Mouse (Mus musculus): ENCODE data around the gene Naa16.

Gene Naa16

DNA sequence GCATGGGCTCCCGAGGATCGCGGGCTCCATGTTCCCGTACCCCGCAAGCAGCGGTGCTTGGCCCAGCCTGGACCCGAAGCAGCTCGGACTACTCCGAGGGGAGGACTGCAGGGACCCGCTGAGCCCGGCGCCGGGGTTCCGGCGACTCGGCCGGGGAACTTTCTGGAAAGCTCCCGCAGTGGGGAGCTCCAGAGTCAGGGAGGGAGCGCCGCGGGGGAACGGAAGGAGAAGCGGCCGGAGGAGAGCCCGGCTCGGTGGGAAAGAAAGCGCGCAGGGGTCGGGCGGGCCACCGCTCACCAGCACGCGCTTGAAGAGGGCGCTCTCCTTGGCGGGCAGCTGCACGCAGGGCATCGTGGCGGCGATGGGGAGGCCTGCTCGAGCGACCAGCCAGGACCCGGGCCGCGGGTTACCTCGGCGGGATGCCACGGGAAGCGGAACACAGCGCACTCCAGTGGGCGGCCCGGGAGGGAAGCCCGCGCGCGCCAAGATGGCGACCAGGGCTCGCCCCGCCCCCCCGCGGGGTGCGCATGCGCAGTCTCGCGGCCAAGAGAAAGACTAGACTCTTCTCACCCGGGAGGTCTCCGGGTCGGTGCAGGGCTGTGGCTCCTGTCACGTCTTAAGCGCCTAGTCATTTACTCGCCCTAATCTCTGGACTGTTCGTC lies at the start of gene Naa16:
Gene Naa16, minus strand, starts transcription at position 514 of the 662 bp plus-strand sequence.
- peak; percentile 98 for DNase-seq

DNA sequence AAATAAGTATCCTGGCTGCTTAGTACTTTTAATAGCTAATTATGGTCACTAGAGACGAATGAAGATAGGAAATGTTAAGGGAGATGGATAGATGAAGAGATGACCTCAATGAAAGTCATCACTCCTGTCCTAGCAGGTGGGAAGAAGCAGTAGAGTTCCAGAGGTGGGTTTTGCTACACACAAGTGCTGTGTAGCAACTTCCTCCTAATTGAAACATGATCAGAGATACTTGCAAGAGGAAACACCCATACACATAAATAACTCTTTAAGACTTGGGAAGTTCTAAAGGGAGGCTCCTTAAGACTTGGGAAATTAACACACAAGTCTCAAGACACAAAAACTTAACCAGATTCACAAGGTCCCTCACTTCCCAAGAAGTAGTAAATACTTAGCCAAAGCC lies 43.5 kb upstream of the Naa16 start:
- DNase-seq: no peak

DNA sequence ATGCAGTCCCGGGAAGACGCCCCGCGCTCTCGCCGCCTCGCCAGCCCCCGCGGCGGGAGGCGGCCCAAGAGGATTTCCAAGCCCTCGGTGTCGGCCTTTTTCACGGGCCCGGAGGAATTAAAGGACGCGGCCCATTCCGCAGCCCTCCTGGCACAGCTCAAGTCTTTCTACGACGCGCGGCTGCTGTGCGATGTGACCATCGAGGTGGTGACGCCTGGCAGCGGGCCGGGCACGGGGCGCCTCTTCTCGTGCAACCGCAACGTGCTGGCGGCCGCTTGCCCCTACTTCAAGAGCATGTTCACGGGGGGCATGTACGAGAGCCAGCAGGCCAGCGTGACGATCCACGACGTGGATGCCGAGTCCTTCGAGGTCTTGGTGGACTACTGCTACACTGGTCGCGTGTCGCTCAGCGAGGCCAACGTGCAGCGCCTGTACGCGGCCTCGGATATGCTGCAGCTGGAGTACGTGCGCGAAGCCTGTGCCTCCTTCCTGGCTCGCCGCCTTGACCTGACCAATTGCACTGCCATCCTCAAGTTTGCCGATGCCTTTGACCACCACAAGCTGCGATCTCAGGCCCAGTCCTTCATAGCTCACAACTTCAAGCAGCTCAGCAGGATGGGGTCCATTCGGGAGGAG lies 36.3 kb upstream of the Naa16 start:
- DNase-seq: peak; percentile 50 to 53

DNA sequence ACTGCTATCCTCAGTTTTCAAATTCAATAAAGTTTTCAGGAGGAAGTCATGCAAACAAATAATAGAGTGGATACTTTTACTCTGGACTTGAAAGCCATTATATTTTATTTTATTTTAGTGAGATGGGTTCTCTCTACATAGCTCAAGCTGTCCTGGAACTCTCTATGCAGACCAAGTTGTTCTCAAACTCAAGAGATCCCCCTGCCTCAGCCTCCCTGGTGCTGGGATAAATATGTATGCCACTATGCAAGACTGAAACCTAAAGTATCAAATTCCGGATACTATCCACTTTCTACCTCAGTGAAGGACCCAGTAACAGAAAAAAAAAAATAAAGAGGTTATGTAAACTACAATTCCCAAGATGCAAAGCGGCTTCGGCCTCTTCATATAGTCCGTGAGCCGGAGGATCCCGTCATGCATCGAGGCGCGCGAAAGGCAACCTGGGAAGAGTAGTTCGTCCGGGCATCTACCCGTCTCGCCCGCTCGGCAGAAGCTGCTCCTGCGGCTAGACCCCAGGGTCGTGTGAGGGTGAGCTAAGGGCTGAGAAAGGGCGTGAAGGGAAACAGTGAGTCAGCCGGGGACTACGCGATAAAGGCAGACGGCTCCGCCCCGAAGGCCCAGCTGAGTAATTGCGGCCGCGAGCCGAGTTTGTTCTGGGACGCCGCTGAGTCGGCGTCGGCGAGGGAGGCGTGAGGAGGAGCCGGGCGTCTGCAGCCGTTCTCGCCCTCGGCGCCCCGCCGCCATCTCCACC lies 35.6 kb upstream of the Naa16 start, which contains the start of gene Kbtbd7:
Gene Kbtbd7, plus strand, starts transcription at position 533 of the 751 bp plus-strand sequence.
- peak; percentile 92 to 95 for DNase-seq

DNA sequence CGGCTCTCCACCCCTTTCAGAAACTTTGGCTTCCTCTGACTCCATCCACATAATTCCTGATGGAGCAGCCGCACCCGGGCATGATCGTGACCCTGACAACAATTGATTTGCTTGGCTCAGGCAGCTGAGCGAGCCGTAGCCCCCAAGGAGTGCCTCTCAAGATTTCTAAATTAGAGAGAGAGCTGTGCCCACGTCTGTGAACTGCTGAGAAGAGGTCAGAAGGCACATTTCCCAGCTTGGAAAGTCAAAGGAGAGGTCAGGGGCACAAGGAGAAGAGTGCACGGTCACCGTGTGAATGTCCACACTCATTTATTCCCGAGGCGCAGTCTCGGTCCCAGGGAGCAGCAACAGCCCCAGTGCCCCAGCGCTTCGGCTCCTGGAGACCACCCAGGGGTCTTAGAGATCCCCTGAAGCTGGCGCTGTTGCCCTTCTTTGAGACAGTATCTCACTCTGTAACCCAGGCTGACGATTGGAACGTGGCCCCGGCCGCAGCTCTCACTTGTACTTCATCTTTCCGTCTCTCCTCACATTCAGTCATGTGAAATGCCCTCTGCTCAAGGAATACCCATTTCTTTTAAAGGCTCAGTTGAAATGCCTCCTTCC lies 29.6 kb upstream of the Naa16 start:
- peak in 1 of 2 experiments; percentile 28 for DNase-seq

DNA sequence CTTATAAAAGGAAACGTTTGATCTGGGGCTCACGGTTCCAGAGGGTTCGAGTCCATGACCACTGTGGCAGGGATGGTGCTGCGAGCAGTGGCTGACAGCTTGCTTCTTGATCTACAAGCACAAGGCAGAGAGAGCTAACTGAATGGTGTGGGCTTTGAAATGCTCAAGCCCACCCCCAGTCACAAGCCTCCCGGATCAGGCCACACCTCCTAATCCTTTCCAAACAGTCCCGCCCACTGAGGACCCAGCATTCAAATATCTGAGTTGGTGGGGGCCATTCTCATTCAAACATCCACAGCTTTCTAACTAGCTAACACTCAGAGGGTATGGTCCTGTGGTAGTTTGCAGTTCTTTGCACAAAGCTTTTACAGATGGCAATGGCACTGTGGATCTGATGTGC lies 22.5 kb upstream of the Naa16 start:
- DNase-seq: no peak

DNA sequence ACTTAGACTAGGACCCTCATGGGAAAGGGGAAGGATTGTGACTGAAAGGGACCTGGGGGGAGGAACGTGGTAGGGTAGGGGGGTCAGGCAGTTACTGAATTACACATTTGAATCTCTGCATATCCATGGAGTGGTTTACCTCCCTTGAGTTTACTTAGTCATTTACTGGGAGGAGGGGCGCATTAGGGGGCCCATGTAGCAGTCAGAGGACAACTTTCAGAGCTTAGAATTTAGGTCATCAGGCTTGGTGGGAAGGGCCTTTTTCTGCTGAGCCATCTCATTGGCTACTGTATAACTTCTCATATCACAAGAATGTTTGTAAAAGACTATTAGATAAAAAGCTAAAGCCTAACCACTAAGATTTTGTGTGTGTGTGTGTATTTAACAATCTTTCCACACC lies 20.1 kb upstream of the Naa16 start:
- DNase-seq: no peak

DNA sequence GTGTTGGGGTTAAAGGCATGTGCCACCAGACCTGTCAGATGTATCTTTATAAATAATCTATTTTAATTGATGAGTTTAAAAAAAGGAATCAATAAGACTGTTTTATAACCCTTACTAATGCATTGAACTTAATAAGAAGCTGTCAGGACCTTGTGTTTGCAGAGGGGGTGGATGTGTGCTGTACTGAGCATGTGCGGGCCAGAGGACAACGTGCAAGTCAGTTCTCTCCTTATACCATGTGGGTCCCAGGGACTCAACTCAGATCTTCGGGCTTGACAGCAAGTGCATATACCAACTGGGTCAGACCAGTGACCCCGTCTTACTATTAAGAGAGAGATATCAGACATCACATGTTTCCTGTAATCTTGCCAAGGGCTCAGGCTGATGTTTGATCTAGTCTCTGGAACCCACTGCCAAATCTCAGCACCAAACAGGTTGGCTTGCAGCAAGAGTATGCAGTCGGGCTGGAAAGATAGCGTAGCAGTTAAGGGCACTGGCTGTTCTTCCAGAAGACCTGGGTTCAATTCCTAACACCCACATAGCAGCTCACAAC lies 18.8 kb upstream of the Naa16 start:
- no peak for DNase-seq

DNA sequence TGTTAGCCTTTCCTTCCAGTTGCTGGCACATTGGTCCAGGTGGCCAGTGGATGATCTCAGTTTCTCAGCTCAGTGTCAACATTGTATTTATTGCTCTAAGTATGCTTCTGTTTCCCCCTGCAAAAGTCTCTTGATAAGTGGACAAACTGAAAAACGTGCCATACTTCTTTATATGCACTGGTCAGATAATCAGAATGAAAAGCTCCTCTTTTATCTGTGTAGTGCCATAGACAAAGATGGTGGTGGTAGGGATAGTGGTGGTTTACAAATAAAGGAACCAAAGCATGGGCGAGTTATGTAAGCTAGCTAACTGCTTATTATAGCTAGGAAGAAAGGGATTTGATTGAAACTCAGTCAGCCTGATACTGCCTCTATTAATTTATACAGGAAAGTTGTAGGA lies 17.1 kb upstream of the Naa16 start:
- DNase-seq: no peak

DNA sequence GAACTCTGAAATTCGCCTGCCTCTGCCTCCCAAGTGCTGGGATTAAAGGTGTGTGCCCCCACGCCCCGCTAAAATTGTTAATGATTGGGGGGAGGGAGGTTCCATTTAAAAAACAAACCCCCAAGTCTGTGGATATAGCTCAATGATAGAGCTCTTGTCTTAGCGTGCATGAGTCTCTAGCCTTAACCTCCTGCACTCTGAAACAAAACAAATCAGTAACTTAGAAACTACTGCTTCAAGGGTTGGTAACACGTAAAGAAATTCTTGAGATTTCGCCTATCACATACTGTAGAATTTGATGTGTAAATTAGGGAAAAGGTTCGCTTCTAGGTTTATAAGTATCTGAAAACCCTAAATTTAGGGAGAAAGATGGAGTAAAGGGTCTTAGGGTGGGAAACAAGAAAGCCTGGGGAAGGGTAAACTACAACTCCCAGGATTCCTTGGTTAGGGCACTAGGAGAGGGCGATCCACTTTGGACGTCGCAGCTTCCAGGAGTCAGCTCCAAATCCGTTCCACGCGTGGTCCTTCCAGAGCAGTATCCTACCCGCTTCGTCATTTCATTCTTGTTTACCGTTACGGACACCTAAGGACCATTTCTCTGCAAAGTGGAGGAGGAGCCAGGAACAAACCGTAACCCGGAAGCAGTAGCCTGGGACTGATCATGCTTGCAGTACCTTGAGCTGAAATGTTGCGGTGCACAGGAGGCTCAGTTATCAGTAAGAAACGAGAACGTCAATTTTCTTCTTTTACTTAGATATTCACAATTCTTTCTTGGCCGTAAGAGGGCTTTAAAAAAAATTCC lies 6.9 kb upstream of the Naa16 start, which contains the start of gene Mtrf1:
Gene Mtrf1, plus strand, starts transcription at position 452 of the 802 bp plus-strand sequence.
- peak; percentile 75 to 83 for DNase-seq

DNA sequence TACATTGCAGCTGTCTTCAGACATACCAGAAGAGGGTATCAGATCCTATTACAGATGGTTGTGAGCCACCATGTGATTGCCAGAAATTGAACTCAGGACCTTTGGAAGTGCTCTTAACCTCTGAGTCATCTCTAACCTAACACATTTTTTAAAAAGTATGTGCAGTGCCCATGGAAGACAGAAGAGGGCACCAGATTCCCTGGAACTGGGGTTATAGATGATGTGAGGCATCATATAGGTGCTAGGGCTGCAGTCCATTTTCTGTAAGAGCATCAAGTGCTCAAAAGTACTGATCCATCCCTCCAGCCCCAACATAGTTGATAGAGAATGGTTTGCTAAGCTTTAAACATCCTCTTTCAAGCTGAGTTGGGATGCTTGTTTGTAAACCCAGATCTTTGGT lies 4.0 kb upstream of the Naa16 start:
- peak; percentile 28 to 45 for DNase-seq

DNA sequence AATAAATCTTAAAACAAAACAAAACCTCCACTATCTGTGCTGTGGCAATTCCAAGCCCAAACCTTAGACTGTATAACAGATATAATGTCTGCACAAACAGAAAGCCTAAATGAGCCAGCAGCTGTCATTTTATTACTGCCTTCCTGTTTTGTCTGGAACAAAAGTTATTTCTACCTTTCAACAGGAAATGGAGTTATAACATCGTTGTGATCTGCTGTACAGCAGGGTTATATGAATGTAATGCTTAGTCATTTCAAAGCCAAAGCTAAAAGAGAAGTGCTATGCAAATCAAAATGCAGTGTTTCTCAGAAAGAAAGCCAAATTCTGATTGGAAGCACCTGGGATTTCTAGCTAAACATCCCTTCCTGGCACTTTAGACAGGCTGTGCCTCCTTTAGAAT lies 2.7 kb upstream of the Naa16 start:
- no peak for DNase-seq

DNA sequence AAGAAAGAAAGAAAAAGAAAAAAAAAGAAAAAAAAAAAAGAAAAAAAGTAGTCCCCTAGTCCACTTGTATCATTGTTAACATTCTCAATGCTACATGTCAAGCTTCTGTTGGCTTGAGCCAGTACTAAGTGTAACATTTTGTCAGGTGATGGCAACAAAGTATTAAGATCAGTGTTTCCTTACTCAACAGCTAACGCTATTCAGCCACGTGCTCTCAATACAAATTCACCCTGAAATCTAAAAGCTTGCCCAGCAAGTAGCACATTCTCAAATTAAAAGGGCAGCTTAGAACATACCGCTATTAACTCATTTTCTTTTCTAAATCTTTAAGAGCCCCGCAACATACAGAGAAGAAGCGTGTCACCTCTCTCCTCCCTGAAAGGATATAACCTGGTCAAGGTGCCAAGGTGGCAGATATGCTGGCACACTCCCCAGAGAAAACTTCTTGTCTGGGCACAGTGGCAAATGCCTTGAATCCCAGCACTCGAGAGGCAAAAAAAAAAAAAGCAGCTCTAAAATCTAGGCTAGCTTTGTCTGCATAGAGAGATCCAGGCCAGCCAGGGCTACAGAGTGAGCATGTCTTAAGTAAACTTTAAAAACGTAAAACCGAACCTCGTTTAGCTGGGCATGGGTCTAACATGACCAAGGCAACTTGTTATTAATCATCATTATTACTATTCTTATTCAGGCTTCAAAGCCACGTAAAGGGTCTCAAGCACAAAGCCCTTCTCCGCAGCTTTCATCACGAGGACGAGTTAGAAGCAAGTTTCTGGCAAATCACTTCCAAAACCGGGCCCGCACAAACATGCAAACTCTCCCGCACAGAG lies 927 bp downstream of the Naa16 start:
- DNase-seq: peak; percentile 65 to 67

DNA sequence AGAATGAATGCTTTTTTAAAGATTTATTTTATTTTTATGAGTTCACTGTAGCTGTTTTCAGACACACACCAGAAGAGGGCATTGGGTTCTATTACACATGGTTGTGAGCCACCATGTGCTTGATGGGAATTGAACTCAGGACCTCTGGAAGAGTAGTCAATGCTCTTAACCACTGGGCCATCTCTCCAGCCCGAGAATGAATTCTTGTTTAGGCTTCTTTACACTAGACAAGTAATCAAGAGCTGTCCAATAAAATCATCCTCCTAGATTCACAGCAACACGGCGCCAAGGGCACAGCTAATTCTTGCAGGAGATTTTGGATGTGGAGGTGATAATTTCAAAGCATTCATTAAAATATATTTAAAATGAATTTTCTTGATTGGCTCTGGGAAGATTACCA lies 2.3 kb downstream of the Naa16 start:
- no peak for DNase-seq

DNA sequence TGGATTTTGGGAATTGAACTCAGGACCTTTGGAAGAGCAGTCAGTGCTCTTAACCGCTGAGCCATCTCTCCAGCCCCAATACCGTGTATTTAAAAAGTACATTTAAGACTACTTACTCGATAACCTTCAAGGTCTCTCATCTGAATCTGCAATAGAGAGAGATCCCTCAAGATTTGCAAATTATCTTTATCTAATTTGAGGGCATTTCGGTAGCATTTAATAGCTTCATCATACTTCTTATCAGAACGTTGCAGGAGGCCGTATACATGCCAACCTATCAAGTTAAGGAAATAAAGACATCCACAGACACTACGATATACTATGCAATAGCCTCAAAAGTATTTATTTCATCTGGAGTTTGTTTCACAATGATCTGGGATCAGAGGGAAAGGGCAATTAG lies 7.5 kb downstream of the Naa16 start:
- DNase-seq: no peak

DNA sequence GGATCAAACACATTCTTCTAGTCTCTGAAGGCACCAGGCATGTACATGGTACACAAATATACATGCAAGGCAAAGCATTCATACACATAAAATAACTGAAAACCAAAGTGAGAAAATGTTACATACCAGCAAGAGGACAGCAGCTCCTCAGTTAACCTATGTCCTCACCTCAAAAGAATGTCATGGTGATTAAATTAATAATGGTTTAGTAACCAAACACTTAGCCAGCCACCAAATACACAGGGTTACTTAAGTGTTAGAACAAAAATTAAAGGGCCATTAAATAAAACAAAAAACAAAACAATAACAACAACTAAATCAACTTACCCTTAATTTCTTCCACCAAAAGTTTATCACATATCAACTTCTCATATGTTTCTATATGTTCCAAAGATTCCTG lies 13.5 kb downstream of the Naa16 start:
- no peak for DNase-seq

DNA sequence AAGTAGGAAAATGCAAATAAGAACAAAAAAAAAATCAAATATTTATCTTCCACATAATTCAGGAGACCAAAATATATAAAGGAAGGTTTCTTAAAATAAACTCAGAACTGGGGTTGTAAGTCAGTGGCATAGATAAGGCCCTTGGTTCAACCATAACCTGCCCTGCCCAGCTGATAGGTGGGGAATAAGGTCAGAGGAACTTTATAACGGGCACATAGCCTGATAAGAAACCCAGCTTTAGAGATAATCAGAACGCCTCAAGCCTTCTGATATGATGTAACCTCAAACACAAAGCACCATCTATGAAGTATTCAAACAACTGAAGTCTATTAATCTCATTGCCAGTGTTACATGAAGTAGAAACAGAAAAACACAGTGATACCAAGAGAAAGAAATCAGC lies 32.5 kb downstream of the Naa16 start:
- DNase-seq: no peak

DNA sequence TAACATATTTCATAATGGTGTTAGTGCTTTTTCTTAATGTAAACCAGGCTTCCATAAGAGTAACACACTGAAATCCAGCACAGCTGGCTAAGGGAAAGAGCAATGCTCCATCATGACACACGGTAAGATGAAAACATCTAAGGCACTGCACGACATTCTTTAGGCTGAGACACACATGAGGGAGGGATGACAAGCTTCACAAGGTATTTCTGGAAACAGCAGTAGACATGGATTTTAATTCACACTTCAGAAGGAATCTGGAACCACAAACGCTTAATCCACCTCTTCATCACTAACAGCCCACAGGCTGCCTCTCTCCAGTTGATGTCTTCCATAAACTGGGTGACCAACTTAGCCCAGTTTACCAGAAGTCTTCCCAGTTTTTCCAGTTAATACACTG lies 44.2 kb downstream of the Naa16 start:
- no peak for DNase-seq

DNA sequence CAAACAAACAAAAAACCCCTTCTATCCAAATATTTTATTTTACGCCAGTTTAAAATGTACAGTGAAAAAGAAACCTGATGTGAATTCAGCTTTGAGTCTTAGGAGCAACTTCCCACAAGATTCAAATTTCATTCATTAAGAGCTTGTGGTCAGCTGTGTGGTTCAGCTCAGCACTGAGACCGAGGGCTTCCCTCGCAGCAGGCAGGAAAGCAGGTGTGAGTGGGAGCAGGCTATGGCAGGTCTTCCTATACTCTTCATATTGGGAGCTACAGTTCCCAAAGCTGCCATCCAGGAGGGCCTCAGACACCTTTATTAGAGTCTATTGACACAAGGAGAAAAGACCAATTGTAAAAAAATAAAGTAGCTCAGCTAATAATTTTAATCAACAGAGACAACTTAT lies 55.0 kb downstream of the Naa16 start:
- no peak for DNase-seq

DNA sequence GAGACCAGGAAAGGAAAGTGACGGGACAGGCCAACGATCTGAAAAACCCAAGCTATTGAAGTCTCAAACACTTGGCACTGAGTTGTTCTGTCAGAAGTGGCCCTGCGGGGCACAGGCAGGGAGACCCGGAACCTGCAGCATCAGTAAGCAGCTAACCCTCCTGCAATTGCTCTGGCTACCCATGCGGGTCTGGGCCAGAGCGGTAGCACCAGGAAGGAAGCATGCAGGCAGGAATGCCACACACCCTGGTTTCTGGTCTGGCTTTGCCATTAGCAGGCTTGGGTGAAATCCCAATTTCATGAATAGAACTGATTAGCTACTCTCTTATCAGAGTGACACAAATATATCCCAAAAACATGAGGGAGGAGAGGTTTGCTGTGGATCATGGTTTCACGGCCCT lies 58.6 kb downstream of the Naa16 start:
- DNase-seq: no peak

DNA sequence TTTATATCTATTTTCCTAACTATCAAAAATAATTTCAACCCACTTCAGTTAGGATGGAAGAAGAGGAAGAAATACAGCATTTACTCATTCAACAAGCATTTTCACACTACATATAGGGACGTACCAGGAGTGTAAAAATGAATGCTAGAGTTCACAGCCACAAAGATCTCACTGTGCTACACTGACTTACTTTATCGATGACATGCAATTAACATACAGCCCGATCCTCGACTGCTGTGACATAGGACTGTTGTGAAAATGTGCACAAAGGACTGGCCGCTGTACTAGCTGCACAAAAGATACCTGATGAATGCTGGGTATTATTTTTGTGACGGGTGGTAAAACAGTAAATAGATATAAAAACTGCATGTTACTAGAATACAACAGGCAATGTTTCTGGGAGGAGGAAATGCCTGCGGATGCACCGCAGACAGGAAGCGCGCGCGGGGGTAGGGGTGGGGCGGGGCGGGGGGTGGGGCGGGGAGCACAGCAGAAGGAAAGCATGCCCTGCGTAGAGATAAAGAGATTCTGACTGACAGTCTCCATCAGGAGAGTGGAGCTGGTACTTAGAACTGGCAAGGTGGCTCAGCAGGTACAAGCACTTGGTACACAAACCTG lies 59.5 kb downstream of the Naa16 start:
- DNase-seq: no peak
